Mouse (Mus musculus) fat pad, adult 2 months (tissue): ENCODE results near the gene Btbd11.
"Not testable (repeated sequence)": the region's sequence is repeated elsewhere in the genome, so short reads cannot be mapped to it uniquely, and the experiment has no call there.

Source experiments
- DNase-seq: peaks from one replicate; pipeline ENCODE4 v3.0.0-alpha.2; 2011; ENCODE audit warnings: low read depth, low spot score; ENCODE audit errors: extremely low read depth

Gene Btbd11

GRCm38 (mm10) chr10:85640408-85640807 is 253.8 kb downstream of the Btbd11 start:
- no peak for DNase-seq

GRCm38 (mm10) chr10:85645346-85645745 is 258.7 kb downstream of the Btbd11 start:
- no peak for DNase-seq

- no peak for DNase-seq
These were observed 265.1 kb downstream of the Btbd11 start for GRCm38 (mm10) chr10:85651706-85652105.

- no peak for DNase-seq
These were observed 269.3 kb downstream of the Btbd11 start for GRCm38 (mm10) chr10:85655881-85656280.

- DNase-seq = no peak
These were observed 271.3 kb downstream of the Btbd11 start for GRCm38 (mm10) chr10:85657886-85658285.

GRCm38 (mm10) chr10:85673512-85673921 is 286.9 kb downstream of the Btbd11 start:
- no peak for DNase-seq

- DNase-seq = no peak
These were observed 292.0 kb downstream of the Btbd11 start for GRCm38 (mm10) chr10:85678635-85679034.

GRCm38 (mm10) chr10:85682446-85682845 is 295.8 kb downstream of the Btbd11 start:
- DNase-seq = no peak

- not testable (repeated sequence) for DNase-seq
These were observed 307.8 kb downstream of the Btbd11 start for GRCm38 (mm10) chr10:85694429-85694828.

GRCm38 (mm10) chr10:85699721-85700120 is 313.1 kb downstream of the Btbd11 start:
- DNase-seq = no peak

GRCm38 (mm10) chr10:85709790-85710189 is 323.2 kb downstream of the Btbd11 start:
- not testable (repeated sequence) for DNase-seq
